Mouse (Mus musculus) cerebellum, adult 2 months (tissue): ENCODE measurements at regions not wholly inside any gene's neighbourhood (a gene's known extent, or its start where the extent isn't known, plus 50 kb on each side); places are given as distances from the start of the nearest gene placed in this dataset.

ENCODE experiments used
- CTCF ChIP-seq: fragments of 200-500 bp; IDR thresholded peaks from 2 replicates; pipeline ENCODE4 v1.5.1; 2011; ENCODE audit warnings: low read depth, mild to moderate bottlenecking, control low read depth, low read length, moderate library complexity, borderline replicate concordance; ENCODE audit not compliant: insufficient read depth
- POLR2A ChIP-seq: fragments of 200-500 bp; IDR thresholded peaks from 2 replicates; pipeline ENCODE4 v1.6.1; 2011; ENCODE audit warnings: low read length, control low read depth, borderline replicate concordance; ENCODE audit not compliant: insufficient read depth

GRCm38 (mm10) chr8:6090028-6090427 lies 984.9 kb upstream of the Slc10a2 start:
- TF ChIP-seq CTCF (no peak), POLR2A (no peak)
